ENCODE assay signal across 8 mouse cellular contexts in genomic region chr2:4517553-4518125, GRCm38 (mm10).
DNase-seq lines count a peak whose midpoint lies in the region; ATAC-seq and TF ChIP-seq lines count a peak whose summit lies in the region.

No protein-coding gene starts in this region.

- 15% methylated on average over 7 of the region's 7 CpGs for WGBS in heart, adult 2 months
- 15% methylated on average over 7 of the region's 7 CpGs for WGBS in intestine, embryonic 15.5 days
- 6% methylated on average over 7 of the region's 7 CpGs for WGBS in lung, embryonic 14.5 days

- H3K4me3 ChIP-seq in heart, adult 2 months: peak overlapping the region; percentile 7; the same call in 1 of the 2 replicates
- no peak overlapping the region for H3K4me3 ChIP-seq in intestine, embryonic 15.5 days (replicated peaks)
- H3K4me3 ChIP-seq in lung, embryonic 14.5 days (ENCODE audit: low read depth, low read length): no peak overlapping the region

- H3K9me3 ChIP-seq in intestine, embryonic 15.5 days: no peaks in the 10 kb centered on the region
- H3K9me3 ChIP-seq in lung, embryonic 14.5 days (ENCODE audit: low read depth, low read length): no peaks in the 10 kb centered on the region

- no peaks in the 10 kb centered on the region for H3K27me3 ChIP-seq in heart, adult 2 months (ENCODE audit: control insufficient read depth, insufficient read depth, low read length)
- no peaks in the 10 kb centered on the region for H3K27me3 ChIP-seq in intestine, embryonic 15.5 days (replicated peaks)
- H3K27me3 ChIP-seq in lung, embryonic 14.5 days (ENCODE audit: insufficient read depth, low read length): no peaks in the 10 kb centered on the region

- no peak for TF ChIP-seq CTCF in heart, adult 2 months (IDR thresholded peaks at IDR 0.05)
- TF ChIP-seq CTCF in lung, embryonic 14.5 days (IDR thresholded peaks at IDR 0.05; ENCODE audit: low read depth): peak; percentile 3; the same call in 1 of the 2 replicates

- no peaks in the 10 kb centered on the region for H3K79me2 ChIP-seq in heart, adult 2 months (replicated peaks; ENCODE audit: control insufficient read depth, insufficient read depth, low read length)

- DNase-seq in adipocyte (ENCODE audit: low spot score): peak; percentile 54
- DNase-seq in embryo, embryonic 9.5 days (ENCODE audit: extremely low spot score): peak; percentile 12
- DNase-seq in heart, adult 2 months: peak; percentile 71 to 86
- DNase-seq in lung, embryonic 14.5 days: peak; percentile 90
- DNase-seq in retina, embryonic 14.5 days (ENCODE audit: low spot score): peak; percentile 37
- no peak for DNase-seq in urinary bladder, postnatal 25 days (ENCODE audit: low spot score)
- no peak for DNase-seq in c-Kit-positive CD71-positive TER-119-positive erythroid progenitor cells, embryonic 14.5 days (ENCODE audit: low spot score)

- TF ChIP-seq EP300 in heart, adult 2 months (IDR thresholded peaks at IDR 0.05; ENCODE audit: insufficient read depth, low read depth, low read length): peak; percentile 97

- peak; percentile 66 for TF ChIP-seq POLR2A in heart, adult 2 months (IDR thresholded peaks at IDR 0.05; ENCODE audit: insufficient read depth, low read depth, low read length)

- peaks cover 6% of the 10 kb centered on the region for H3K4me1 ChIP-seq in heart, adult 2 months (ENCODE audit: control insufficient read depth, insufficient read depth, low read length)
- peaks cover 3% of the 10 kb centered on the region for H3K4me1 ChIP-seq in intestine, embryonic 15.5 days (replicated peaks)
- no peaks in the 10 kb centered on the region for H3K4me1 ChIP-seq in lung, embryonic 14.5 days (ENCODE audit: insufficient read depth)

- peak overlapping the region; percentile 28; the same call in 1 of the 2 replicates for H3K4me2 ChIP-seq in intestine, embryonic 15.5 days (replicated peaks)
- peak overlapping the region; percentile 48 for H3K4me2 ChIP-seq in lung, embryonic 14.5 days

- intact Hi-C loops in heart, adult 2 months (cut with DNase I): loop anchor here (2.0 kb wide), 1 partner anchor 25 kb away; no protein-coding TSS in a partner anchor

- peak overlapping the region; percentile 86 for H3K27ac ChIP-seq in heart, adult 2 months
- H3K27ac ChIP-seq in intestine, embryonic 15.5 days: peak overlapping the region; percentile 75
- H3K27ac ChIP-seq in lung, embryonic 14.5 days (ENCODE audit: low read depth): peak overlapping the region; percentile 95

- H3K36me3 ChIP-seq in heart, adult 2 months (ENCODE audit: control insufficient read depth, insufficient read depth, low read length): peaks cover 3% of the 10 kb centered on the region
- H3K36me3 ChIP-seq in intestine, embryonic 15.5 days: no peaks in the 10 kb centered on the region
- H3K36me3 ChIP-seq in lung, embryonic 14.5 days (ENCODE audit: insufficient read depth): peaks cover 6% of the 10 kb centered on the region; the same call in 1 of the 2 replicates

- peak; percentile 85 for ATAC-seq in intestine, embryonic 15.5 days
- ATAC-seq in lung, embryonic 14.5 days (ENCODE audit: insufficient read depth): peak; percentile 97

- H3K9ac ChIP-seq in heart, adult 2 months (ENCODE audit: low read depth, low read length): no peak overlapping the region
- no peak overlapping the region for H3K9ac ChIP-seq in intestine, embryonic 15.5 days
- no peak overlapping the region for H3K9ac ChIP-seq in lung, embryonic 14.5 days

Comparison
In these comparisons a context has a peak if more than half of its experiments do, and no peak if none do; other contexts are left out.
1. DNase-seq: peak in adipocyte (single experiment), embryo, embryonic 9.5 days (single experiment), heart, adult 2 months (2 of 2), lung, embryonic 14.5 days (single experiment) and retina, embryonic 14.5 days (single experiment); none in urinary bladder, postnatal 25 days (single experiment) and c-Kit-positive CD71-positive TER-119-positive erythroid progenitor cells, embryonic 14.5 days (single experiment).
2. Peak in every context shown above with its lines, with median percentiles within 50 percentile points of each other: H3K27ac ChIP-seq.